Mouse (Mus musculus): ENCODE measurements around the gene Msh5. TPM values are rescaled to one million over a fixed set of nuclear protein-coding genes. Genes with fewer than 3 reads are reported as not detected.

The Msh5 gene
- polyA plus RNA-seq, 1 experiment, result 3.4 TPM

Other genes with a start within 250 kb of the Msh5 start
- gene Cyp21a1, start 242.2 kb downstream of the Msh5 start, polyA plus RNA-seq (2012), result not detected in 2 replicates
- 65.1 and 75.3 TPM in 2 replicates for gene Stk19, start 209.8 kb downstream of the Msh5 start, polyA plus RNA-seq (2012)
- 106 TPM in 2 replicates for gene Dxo, start 209.7 kb downstream of the Msh5 start, polyA plus RNA-seq (2012)
- 63.8 and 69.0 TPM in 2 replicates for gene Skiv2l, start 196.5 kb downstream of the Msh5 start, polyA plus RNA-seq (2012)
- gene Nelfe, start 196.4 kb downstream of the Msh5 start, polyA plus RNA-seq (2012), result 308 and 315 TPM in 2 replicates
- gene Cfb, start 184.2 kb downstream of the Msh5 start, polyA plus RNA-seq (2012), result 0.13 TPM in 1 of 2 replicates, not detected in the other
- gene Zbtb12, start 167.3 kb downstream of the Msh5 start, polyA plus RNA-seq (2012), result 51.5 and 66.6 TPM in 2 replicates
- not detected in 2 replicates for gene Gm20547, start 164.7 kb downstream of the Msh5 start, polyA plus RNA-seq (2012)
- 2.0 and 2.3 TPM in 2 replicates for gene C2, start 148.5 kb downstream of the Msh5 start, polyA plus RNA-seq (2012)
- 441 and 469 TPM in 2 replicates for gene Ehmt2, start 148.3 kb downstream of the Msh5 start, polyA plus RNA-seq (2012)
- gene Slc44a4, start 132.3 kb downstream of the Msh5 start, polyA plus RNA-seq (2012), result not detected in 2 replicates
- 52.4 and 79.9 TPM in 2 replicates for gene Neu1, start 115.5 kb downstream of the Msh5 start, polyA plus RNA-seq (2012)
- gene Hspa1b, start 87.5 kb downstream of the Msh5 start, polyA plus RNA-seq (2012), result 425 and 1,961 TPM in 2 replicates
- gene Gm20481, start 76.8 kb downstream of the Msh5 start, polyA plus RNA-seq (2012), result 0.52 TPM in 1 of 2 replicates, not detected in the other
- gene Hspa1a, start 74.6 kb downstream of the Msh5 start, polyA plus RNA-seq (2012), result 239 and 1,296 TPM in 2 replicates
- 0.06 TPM in 1 of 2 replicates, not detected in the other for gene Hspa1l, start 74.0 kb downstream of the Msh5 start, polyA plus RNA-seq (2012)
- 154 and 167 TPM in 2 replicates for gene Lsm2, start 64.9 kb downstream of the Msh5 start, polyA plus RNA-seq (2012)
- gene Vars, start 45.8 kb downstream of the Msh5 start, polyA plus RNA-seq (2012), result 841 and 875 TPM in 2 replicates
- 0.24 and 0.38 TPM in 2 replicates for gene Vwa7, start 30.2 kb downstream of the Msh5 start, polyA plus RNA-seq (2012)
- gene Sapcd1, start 18.7 kb downstream of the Msh5 start, polyA plus RNA-seq (2012), result 6.0 and 11.9 TPM in 2 replicates
- gene Clic1, start 3.2 kb upstream of the Msh5 start, polyA plus RNA-seq (2012), result 109 and 129 TPM in 2 replicates
- 33.8 and 58.4 TPM in 2 replicates for gene Ddah2, start 12.3 kb upstream of the Msh5 start, polyA plus RNA-seq (2012)
- 0.09 TPM in 1 of 2 replicates, not detected in the other for gene Ly6g6c, start 18.6 kb upstream of the Msh5 start, polyA plus RNA-seq (2012)
- gene Mpig6b, start 19.4 kb upstream of the Msh5 start, polyA plus RNA-seq (2012), result 0.04 TPM in 1 of 2 replicates, not detected in the other
- not detected in 2 replicates for gene Ly6g6e, start 30.2 kb upstream of the Msh5 start, polyA plus RNA-seq (2012)
- 0.26 TPM in 1 of 2 replicates, not detected in the other for gene Ly6g6d, start 31.3 kb upstream of the Msh5 start, polyA plus RNA-seq (2012)
- 0.06 and 0.28 TPM in 2 replicates for gene Ly6g6f, start 38.9 kb upstream of the Msh5 start, polyA plus RNA-seq (2012)
- gene Abhd16a, start 42.5 kb upstream of the Msh5 start, polyA plus RNA-seq (2012), result 118 and 123 TPM in 2 replicates
- gene Ly6g5c, start 61.5 kb upstream of the Msh5 start, polyA plus RNA-seq (2012), result not detected in 2 replicates
- gene Ly6g5b, start 68.7 kb upstream of the Msh5 start, polyA plus RNA-seq (2012), result 0.45 and 0.69 TPM in 2 replicates
- 73.8 and 84.9 TPM in 2 replicates for gene Gpank1, start 74.7 kb upstream of the Msh5 start, polyA plus RNA-seq (2012)
- 77.7 and 78.6 TPM in 2 replicates for gene Csnk2b, start 75.3 kb upstream of the Msh5 start, polyA plus RNA-seq (2012)
- 4.1 and 4.4 TPM in 2 replicates for gene D17H6S53E, start 79.6 kb upstream of the Msh5 start, polyA plus RNA-seq (2012)
- gene Apom, start 85.3 kb upstream of the Msh5 start, polyA plus RNA-seq (2012), result 0.37 and 0.84 TPM in 2 replicates
- 683 and 812 TPM in 2 replicates for gene Bag6, start 88.4 kb upstream of the Msh5 start, polyA plus RNA-seq (2012)
- gene Prrc2a, start 118.2 kb upstream of the Msh5 start, polyA plus RNA-seq (2012), result 1,479 and 1,500 TPM in 2 replicates
- gene Aif1, start 129.3 kb upstream of the Msh5 start, polyA plus RNA-seq (2012), result 3.5 and 4.0 TPM in 2 replicates
- gene Lst1, start 141.7 kb upstream of the Msh5 start, polyA plus RNA-seq (2012), result 3.8 and 6.6 TPM in 2 replicates
- 14.0 and 15.6 TPM in 2 replicates for gene Ltb, start 147.7 kb upstream of the Msh5 start, polyA plus RNA-seq (2012)
- 12.8 and 21.1 TPM in 2 replicates for gene Tnf, start 155.3 kb upstream of the Msh5 start, polyA plus RNA-seq (2012)
- gene Lta, start 158.6 kb upstream of the Msh5 start, polyA plus RNA-seq (2012), result 0.10 and 0.22 TPM in 2 replicates
- not detected in 2 replicates for gene Gm16181, start 174.1 kb upstream of the Msh5 start, polyA plus RNA-seq (2012)
- 5.5 and 9.2 TPM in 2 replicates for gene Atp6v1g2, start 186.9 kb upstream of the Msh5 start, polyA plus RNA-seq (2012)
- 42.2 and 43.8 TPM in 2 replicates for gene Nfkbil1, start 189.0 kb upstream of the Msh5 start, polyA plus RNA-seq (2012)
- gene Ddx39b, start 195.0 kb upstream of the Msh5 start, polyA plus RNA-seq (2012), result 404 and 440 TPM in 2 replicates
- gene H2-D1, start 216.0 kb upstream of the Msh5 start, polyA plus RNA-seq (2012), result 854 and 953 TPM in 2 replicates